Mouse (Mus musculus): ENCODE results near the gene Scmh1.

DNA sequence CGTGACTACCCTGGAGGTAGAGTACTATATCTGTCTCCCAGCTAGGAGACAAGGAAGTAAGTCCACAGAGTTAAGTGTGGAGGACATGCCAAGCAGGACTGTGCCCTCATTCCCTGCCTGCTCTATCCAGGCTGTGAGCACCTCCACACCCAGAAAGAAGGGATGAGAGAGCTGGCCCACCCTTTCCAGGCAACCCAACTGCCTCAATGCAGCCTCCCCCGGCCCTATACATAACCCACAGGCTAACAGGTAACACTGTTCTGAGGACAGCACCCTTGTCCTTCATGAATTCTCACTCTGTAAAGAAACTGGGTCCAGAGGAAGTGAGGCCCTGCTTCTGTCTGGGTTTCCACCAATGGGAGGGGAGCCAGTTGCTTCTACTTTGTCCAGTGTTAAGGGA is 19.6 kb upstream of the Scmh1 start:
- TF ChIP-seq CTCF (IDR thresholded peaks at IDR 0.05; ENCODE audit: low read depth), result no peak
- no peak for TF ChIP-seq EP300 (IDR thresholded peaks at IDR 0.05; ENCODE audit: low read depth)
